Mouse (Mus musculus) lung, adult 2 months (tissue): Measurements from ENCODE around the gene Pla2g6. TPM values are rescaled to one million over a fixed set of nuclear protein-coding genes. Genes with fewer than 3 reads are reported as not detected.

Experiments used
- DNase-seq: peaks from one replicate; pipeline ENCODE4 v3.0.0; 2022
- H3K4me1 ChIP-seq: fragments of 200-500 bp; 2 replicates; pipeline ENCODE4 v1.6.1; 2011; ENCODE audit warnings: low read length; ENCODE audit not compliant: control insufficient read depth, insufficient read depth
- H3K4me3 ChIP-seq: fragments of 200-500 bp; replicated peaks from 2 replicates; pipeline ENCODE3; 2011; ENCODE audit warnings: low read depth, mild to moderate bottlenecking, control low read depth, low read length; ENCODE audit errors: extremely low read depth
- CTCF ChIP-seq: fragments of 200-500 bp; IDR thresholded peaks from 2 replicates; pipeline ENCODE4 v1.5.1; 2011; ENCODE audit warnings: mild to moderate bottlenecking, low read length, control low read depth; ENCODE audit not compliant: insufficient read depth
- POLR2A ChIP-seq: fragments of 200-500 bp; IDR thresholded peaks from 2 replicates; pipeline ENCODE4 v1.6.1; 2011; ENCODE audit warnings: low read depth, mild to moderate bottlenecking, control low read depth, low read length, borderline replicate concordance; ENCODE audit errors: extremely low read depth
- WGBS: fragments of 180-500 bp; shearing (Covaris S2); methylation state at CpG from one replicate; pipeline ENCODE4 v1.1.7; 2018; 5-methylcytosine and 5-hydroxymethylcytosine counted together
- polyA plus RNA-seq: library from polyadenylated mRNA; depleted of rRNA; stranded (reverse); fragments of >200 nt; gene quantifications from 2 replicates; pipeline ENCODE4 v1.2.3, GENCODE M21; 2012; rRNA removed

Gene Pla2g6
- polyA plus RNA-seq, 1 experiment: 26.1 TPM

- WGBS: 3% methylated on average over 61 of the region's 61 CpGs
- H3K4me3 ChIP-seq: no peak overlapping the region
- TF ChIP-seq POLR2A (no peak), CTCF (no peak)
- no peak for DNase-seq
- H3K4me1 ChIP-seq: peaks cover 5% of the 10 kb centered on the region; the same call in 1 of the 2 replicates
Observed at GRCm38 (mm10) chr15:79251781-79252491, 76.3 kb downstream of the Pla2g6 start.

DNA sequence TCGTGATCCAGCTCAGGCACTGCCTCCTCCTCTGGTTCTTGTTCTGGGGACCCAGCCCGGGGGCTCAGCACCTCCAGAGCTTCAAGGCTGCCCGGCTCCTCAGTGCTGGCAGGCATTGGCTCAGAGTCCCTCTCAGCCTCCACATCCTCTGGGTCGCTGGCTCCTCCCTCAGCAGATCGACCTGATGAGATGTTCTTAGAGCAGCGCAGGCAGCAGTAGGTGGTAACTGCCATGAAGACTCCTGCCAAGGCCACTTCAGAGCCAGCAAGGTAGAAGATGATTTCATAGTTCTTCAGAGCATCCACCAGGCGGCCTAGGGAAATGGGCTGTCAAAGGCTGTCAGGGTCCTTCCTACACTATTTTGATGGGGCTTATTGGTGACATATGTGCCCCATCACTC, 77.0 kb downstream of the Pla2g6 start:
- Histone ChIP-seq H3K4me3 (no peak overlapping the region), H3K4me1 (peaks cover 5% of the 10 kb centered on the region; the same call in 1 of the 2 replicates)
- TF ChIP-seq CTCF (no peak), POLR2A (no peak)
- DNase-seq: no peak
- 54% methylated on average over 7 of the region's 7 CpGs for WGBS

- 84% methylated on average over 2 of the region's 2 CpGs for WGBS
- TF ChIP-seq CTCF (no peak), POLR2A (no peak)
- Histone ChIP-seq H3K4me3 (no peak overlapping the region), H3K4me1 (peaks cover 5% of the 10 kb centered on the region; the same call in 1 of the 2 replicates)
- no peak for DNase-seq
Observed at GRCm38 (mm10) chr15:79250236-79250635, 78.0 kb downstream of the Pla2g6 start.

DNA sequence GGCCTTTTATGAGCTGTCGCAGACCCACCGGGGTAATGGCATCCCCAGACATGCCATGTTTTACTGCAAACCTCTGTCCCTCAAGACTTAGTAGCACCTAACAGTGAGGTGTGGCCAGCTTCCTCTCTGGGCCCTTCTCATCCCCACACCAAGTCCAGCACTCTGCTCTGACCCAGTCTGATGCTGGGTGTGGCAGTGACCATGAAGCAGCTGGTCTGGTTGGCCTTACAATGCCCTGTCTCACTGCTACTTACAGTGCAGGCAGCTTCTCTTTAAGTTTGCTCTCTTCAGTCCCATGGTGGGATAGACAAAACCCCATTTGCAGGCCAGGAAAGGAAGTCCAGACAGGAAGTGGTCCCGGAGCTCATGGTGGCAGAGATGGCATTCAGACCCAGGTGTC, 82.9 kb downstream of the Pla2g6 start:
- DNase-seq: no peak
- no peak for TF ChIP-seq CTCF
- TF ChIP-seq POLR2A: no peak
- WGBS: 74% methylated on average over 3 of the region's 3 CpGs
- Histone ChIP-seq H3K4me1 (0 out of 2 replicates have a peak, but pooled peaks cover 2% of the 10 kb centered on the region), H3K4me3 (no peak overlapping the region)

DNA sequence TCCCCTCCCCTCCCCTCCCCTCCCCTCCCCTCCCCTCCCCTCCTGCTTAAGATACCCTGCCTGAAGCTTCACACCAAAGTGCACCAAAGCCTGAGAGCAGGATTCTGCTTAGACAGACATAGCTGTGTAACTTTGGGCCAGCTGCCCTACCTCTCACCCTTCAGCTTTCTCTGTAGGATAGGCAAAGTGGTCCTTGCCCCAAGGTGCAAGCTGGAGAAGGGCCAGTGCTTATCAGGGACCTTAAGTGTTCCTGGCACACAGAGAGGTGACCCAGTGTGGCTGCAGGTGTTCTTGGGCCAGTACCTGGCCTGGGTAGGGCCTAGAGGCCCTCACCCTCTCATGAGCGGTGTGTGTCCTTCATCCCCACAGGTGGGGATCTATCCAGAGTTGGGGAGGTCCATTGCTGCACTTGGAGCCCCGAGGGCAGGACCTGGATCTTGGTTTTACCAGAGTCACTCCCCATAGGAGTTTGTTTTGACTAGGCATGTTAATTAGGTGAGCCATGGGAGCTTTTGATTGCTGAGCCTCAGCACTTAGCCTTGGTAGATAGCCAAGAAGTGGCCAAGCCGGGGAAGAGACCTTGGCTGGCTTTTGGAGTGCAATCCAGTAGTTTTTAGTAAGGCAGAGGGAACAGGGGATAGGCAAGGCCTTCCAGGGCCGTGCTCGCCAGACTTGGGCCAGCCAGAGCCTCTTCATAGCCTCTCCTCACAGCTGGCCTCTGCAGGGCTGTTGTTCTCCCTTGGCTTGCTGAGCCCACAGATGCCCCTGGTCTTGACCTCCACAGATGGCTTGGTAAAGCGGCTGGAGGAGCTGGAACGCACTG, 83.9 kb downstream of the Pla2g6 start:
- H3K4me3 ChIP-seq: no peak overlapping the region
- TF ChIP-seq CTCF (no peak), POLR2A (no peak)
- WGBS: 60% methylated on average over 7 of the region's 7 CpGs
- 0 out of 2 replicates have a peak, but pooled peaks cover 2% of the 10 kb centered on the region for H3K4me1 ChIP-seq
- peak; percentile 19 for DNase-seq

- TF ChIP-seq POLR2A: no peak; the same call in 1 of the 2 replicates
- peak; percentile 100 for TF ChIP-seq CTCF
- WGBS: 14% methylated on average over 10 of the region's 10 CpGs
- DNase-seq: peak; percentile 88
- Histone ChIP-seq H3K4me3 (no peak overlapping the region), H3K4me1 (0 out of 2 replicates have a peak, but pooled peaks cover 2% of the 10 kb centered on the region)
Observed at GRCm38 (mm10) chr15:79243234-79244042, 84.8 kb downstream of the Pla2g6 start.

GRCm38 (mm10) chr15:79242574-79243233, 85.5 kb downstream of the Pla2g6 start:
- WGBS: 62% methylated on average over 13 of the region's 13 CpGs
- DNase-seq: no peak
- TF ChIP-seq CTCF (no peak), POLR2A (no peak)

DNA sequence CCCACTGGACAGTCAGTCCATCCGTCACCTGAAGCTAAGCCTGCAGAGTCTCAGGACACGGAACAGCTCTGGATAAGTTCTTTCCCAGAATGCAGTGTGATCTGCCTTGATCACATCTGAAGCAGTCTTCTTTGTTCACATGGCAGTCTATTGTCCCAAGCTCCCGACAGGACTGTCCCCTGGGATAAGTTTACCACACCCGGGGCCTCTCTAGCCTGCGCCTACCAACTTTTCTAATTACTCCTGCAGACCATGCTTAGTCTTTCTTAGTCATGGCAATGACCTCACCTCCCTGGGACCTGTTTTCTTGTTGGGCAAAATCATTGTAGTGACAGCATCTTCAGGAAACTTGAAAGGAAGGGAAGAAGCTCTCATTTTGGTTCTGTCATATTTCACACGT, 90.2 kb downstream of the Pla2g6 start:
- H3K4me1 ChIP-seq: no peaks in the 10 kb centered on the region
- H3K4me3 ChIP-seq: no peak overlapping the region
- WGBS: 83% methylated on average over 6 of the region's 6 CpGs
- no peak for DNase-seq
- TF ChIP-seq POLR2A: no peak
- no peak for TF ChIP-seq CTCF

More at GRCm38 (mm10) chr15:79242574-79243233, 85.5 kb downstream of the Pla2g6 start:
- no peak overlapping the region for H3K4me3 ChIP-seq
- H3K4me1 ChIP-seq: 0 out of 2 replicates have a peak, but pooled peaks cover 2% of the 10 kb centered on the region

Other genes with a start within 250 kb of the Pla2g6 start
- 31.9 and 36.1 TPM in 2 replicates for gene Micall1, start 219.5 kb downstream of the Pla2g6 start, polyA plus RNA-seq
- 35.2 and 38.9 TPM in 2 replicates for gene Polr2f, start 187.4 kb downstream of the Pla2g6 start, polyA plus RNA-seq
- 20.1 and 20.8 TPM in 2 replicates for gene 1700088E04Rik, start 187.1 kb downstream of the Pla2g6 start, polyA plus RNA-seq
- gene Sox10, start 163.2 kb downstream of the Pla2g6 start, polyA plus RNA-seq: 1.4 and 3.6 TPM in 2 replicates
- gene Pick1, start 99.2 kb downstream of the Pla2g6 start, polyA plus RNA-seq: 21.2 and 25.9 TPM in 2 replicates
- gene Gm49486, start 99.0 kb downstream of the Pla2g6 start, polyA plus RNA-seq: 0.11 and 0.22 TPM in 2 replicates
- 0.37 and 0.52 TPM in 2 replicates for gene Slc16a8, start 73.6 kb downstream of the Pla2g6 start, polyA plus RNA-seq
- gene Baiap2l2, start 42.9 kb downstream of the Pla2g6 start, polyA plus RNA-seq: 2.1 and 2.6 TPM in 2 replicates
- 12.1 and 21.0 TPM in 2 replicates for gene Maff, start 18.2 kb upstream of the Pla2g6 start, polyA plus RNA-seq
- 269 and 331 TPM in 2 replicates for gene Tmem184b, start 75.2 kb upstream of the Pla2g6 start, polyA plus RNA-seq
- gene Csnk1e, start 127.2 kb upstream of the Pla2g6 start, polyA plus RNA-seq: 90.8 and 109 TPM in 2 replicates
- not detected in 2 replicates for gene Kcnj4, start 176.9 kb upstream of the Pla2g6 start, polyA plus RNA-seq
- 16.9 and 19.4 TPM in 2 replicates for gene Kdelr3, start 188.0 kb upstream of the Pla2g6 start, polyA plus RNA-seq
- gene Ddx17, start 218.4 kb upstream of the Pla2g6 start, polyA plus RNA-seq: 255 and 299 TPM in 2 replicates